Mouse (Mus musculus): ENCODE measurements around the gene Celf3.
A peak's percentile ranks its signal among the peaks of the same experiment; 100 is the strongest.

- TF ChIP-seq CTCF (IDR thresholded peaks at IDR 0.05) = peak; percentile 66
- no peak for TF ChIP-seq EP300 (IDR thresholded peaks at IDR 0.05)
Observed at GRCm38 (mm10) chr3:94441182-94441581, 36.9 kb upstream of the Celf3 start.
